Mouse (Mus musculus) heart, postnatal 0 days (tissue): ENCODE data around the gene Gkn3. TPM values are rescaled to one million over a fixed set of nuclear protein-coding genes. Genes with fewer than 3 reads are reported as not detected.

Experiments used
- ATAC-seq: fragments of 200-750 bp; cut with Nextera tagmentation; 2 replicates; pipeline ENCODE4 v1.8.0; 2017; ENCODE audit warnings: low read depth, moderate number of reproducible peaks, moderate library complexity; ENCODE audit not compliant: insufficient read depth
- DNase-seq: peaks from one replicate; pipeline ENCODE4 v3.0.0-alpha.2; 2016; ENCODE audit warnings: low spot score
- H3K27ac ChIP-seq: fragments of 300-500 bp; sonication (generic); 2 replicates; pipeline ENCODE4 v1.5.1; 2014; ENCODE audit warnings: low read depth, mild to moderate bottlenecking
- H3K27me3 ChIP-seq: fragments of 300-500 bp; sonication (generic); 2 replicates; pipeline ENCODE4 v1.6.1; 2014; ENCODE audit warnings: low read length, mixed read lengths; ENCODE audit not compliant: control insufficient read depth, insufficient read depth
- H3K36me3 ChIP-seq: fragments of 300-500 bp; sonication (generic); replicated peaks from 2 replicates; pipeline ENCODE4 v1.6.1; 2014; ENCODE audit warnings: low read length, mixed read lengths; ENCODE audit not compliant: control insufficient read depth, insufficient read depth
- H3K4me1 ChIP-seq: fragments of 300-500 bp; sonication (generic); 2 replicates; pipeline ENCODE4 v1.6.1; 2014; ENCODE audit warnings: antibody characterized with exemption; ENCODE audit not compliant: control insufficient read depth, insufficient read depth
- H3K4me2 ChIP-seq: fragments of 300-500 bp; sonication (generic); 2 replicates; pipeline ENCODE4 v1.6.1; 2014; ENCODE audit warnings: low read depth, mild to moderate bottlenecking, low read length, moderate library complexity
- H3K4me3 ChIP-seq: fragments of 300-500 bp; sonication (generic); 2 replicates; pipeline ENCODE4 v1.5.1; 2014; ENCODE audit warnings: low read depth, low read length
- H3K9ac ChIP-seq: fragments of 300-500 bp; sonication (generic); replicated peaks from 2 replicates; pipeline ENCODE4 v1.6.1; 2014; ENCODE audit warnings: low read depth, low read length, mixed read lengths
- H3K9me3 ChIP-seq: fragments of 300-500 bp; sonication (generic); replicated peaks from 2 replicates; pipeline ENCODE4 v1.6.1; 2016; ENCODE audit warnings: low read length; ENCODE audit not compliant: control insufficient read depth
- CTCF ChIP-seq: IDR thresholded peaks from 2 replicates; pipeline ENCODE4 v1.5.1; 2016; ENCODE audit warnings: antibody characterized with exemption, control low read depth, low read depth
- EP300 ChIP-seq: IDR thresholded peaks from 2 replicates; pipeline ENCODE4 v1.6.1; 2016; ENCODE audit warnings: antibody characterized with exemption, low read depth
- WGBS: fragments of 180-500 bp; shearing (Covaris S2); extraction: QIAGEN DNeasy Blood & Tissue Kit; methylation state at CpG from one replicate; pipeline ENCODE4 v1.1.7; 2014; 5-methylcytosine and 5-hydroxymethylcytosine counted together
- polyA plus RNA-seq: library from polyadenylated mRNA; unstranded; fragments of >200 nt; fragmentation: Nextera tagmentation; extraction: Ambion mirVana; gene quantifications from 2 replicates; pipeline ENCODE4 v1.2.1, GENCODE M21; 2015
- total RNA-seq: library from RNA; depleted of rRNA; stranded (reverse); fragments of >200 nt; gene quantifications from 2 replicates; pipeline ENCODE4 v1.2.3, GENCODE M21; 2014; ENCODE audit warnings: low replicate concordance

The Gkn3 gene
- total and polyA plus RNA-seq, 2 experiments from 2014 or later = 0.68 TPM; not detected in 1

- peaks cover 66% of the 10 kb centered on the region for H3K27me3 ChIP-seq
- TF ChIP-seq EP300 (no peak), CTCF (peak; percentile 98)
- no peaks in the 10 kb centered on the region for H3K9me3 ChIP-seq
- WGBS = under 1% methylated on average over 5 of the region's 5 CpGs
- H3K4me3 ChIP-seq = no peak overlapping the region
- H3K27ac ChIP-seq = no peak overlapping the region
- DNase-seq = peak; percentile 69
- H3K9ac ChIP-seq = no peak overlapping the region
- H3K4me2 ChIP-seq = 0 out of 2 replicates have a peak overlapping the region, but pooled peaks have one; percentile 2
- H3K4me1 ChIP-seq = no peaks in the 10 kb centered on the region
- no peaks in the 10 kb centered on the region for H3K36me3 ChIP-seq
- peak; percentile 53; the same call in 1 of the 2 replicates for ATAC-seq
Measured at GRCm38 (mm10) chr6:87399137-87399536, 10.4 kb upstream of the Gkn3 start.

DNA sequence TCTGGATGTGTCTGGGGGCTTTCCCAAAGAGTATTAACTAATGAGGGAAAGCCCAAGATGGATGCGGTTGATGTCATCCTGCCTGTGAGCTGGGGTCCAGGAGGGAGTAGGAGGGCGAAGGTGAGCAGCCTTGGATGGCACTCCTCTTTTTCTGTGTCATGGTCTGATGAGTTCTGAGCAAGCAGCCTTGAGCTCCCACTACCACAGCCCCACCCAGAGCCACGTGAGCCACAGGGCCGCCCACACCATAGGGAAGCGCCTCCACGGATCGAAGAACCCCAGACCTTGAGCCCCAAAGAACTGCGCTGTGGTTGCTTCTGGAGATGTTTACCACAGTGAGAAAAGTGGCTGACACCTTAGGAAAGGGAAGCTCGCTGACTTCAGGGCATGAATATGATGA lies 6.0 kb upstream of the Gkn3 start:
- no peaks in the 10 kb centered on the region for H3K4me1 ChIP-seq
- ATAC-seq (no peak), DNase-seq (no peak)
- 77% methylated on average over 9 of the region's 9 CpGs for WGBS
- H3K27me3 ChIP-seq = peaks cover 59% of the 10 kb centered on the region
- H3K4me3 ChIP-seq = no peak overlapping the region
- no peaks in the 10 kb centered on the region for H3K9me3 ChIP-seq
- TF ChIP-seq CTCF (no peak), EP300 (no peak)
- H3K9ac ChIP-seq = no peak overlapping the region
- no peaks in the 10 kb centered on the region for H3K36me3 ChIP-seq
- no peak overlapping the region for H3K27ac ChIP-seq
- no peak overlapping the region for H3K4me2 ChIP-seq

DNA sequence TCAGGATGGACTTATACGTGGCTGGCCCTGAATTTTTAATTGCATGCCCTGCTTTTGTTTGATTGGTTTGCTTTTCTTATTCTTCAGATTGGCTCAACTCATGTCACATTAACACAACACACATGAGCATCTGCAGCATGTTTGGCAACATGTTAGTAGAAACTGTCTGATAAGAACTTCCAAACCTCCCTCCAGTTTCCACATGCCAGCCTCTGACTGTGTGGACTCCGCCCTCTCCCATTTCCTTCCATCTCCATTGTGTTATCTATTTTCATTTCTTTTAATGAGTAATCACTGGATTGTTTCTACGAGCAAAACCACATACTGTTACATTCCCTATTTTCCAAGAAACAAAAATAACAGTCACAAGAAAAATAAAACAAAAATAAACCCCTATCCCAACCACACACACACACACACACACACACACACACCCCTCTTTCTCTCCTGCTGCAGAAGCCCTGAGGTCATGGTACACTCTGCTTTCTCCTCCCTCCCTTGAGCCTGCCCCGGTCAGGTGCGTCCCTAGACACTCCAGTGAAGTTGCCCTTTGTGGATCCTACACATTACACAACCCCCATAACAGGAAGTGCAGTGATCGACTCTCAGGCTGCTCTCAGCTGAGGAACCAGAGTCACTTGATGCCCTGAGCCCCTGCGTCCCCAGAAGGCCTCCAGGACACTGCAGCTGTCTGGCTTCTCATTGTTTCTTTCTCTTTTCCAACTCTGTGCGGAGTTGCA lies 4.9 kb upstream of the Gkn3 start:
- ATAC-seq (no peak), DNase-seq (no peak)
- Histone ChIP-seq H3K27ac (no peak overlapping the region), H3K4me2 (no peak overlapping the region), H3K4me1 (no peaks in the 10 kb centered on the region), H3K9ac (no peak overlapping the region), H3K36me3 (no peaks in the 10 kb centered on the region), H3K4me3 (no peak overlapping the region), H3K9me3 (no peaks in the 10 kb centered on the region), H3K27me3 (peaks cover 57% of the 10 kb centered on the region)
- TF ChIP-seq CTCF (no peak), EP300 (no peak)
- 62% methylated on average over 8 of the region's 8 CpGs for WGBS

GRCm38 (mm10) chr6:87389455-87389989 lies 787 bp upstream of the Gkn3 start:
- no peak for ATAC-seq
- 41% methylated on average over 5 of the region's 5 CpGs for WGBS
- TF ChIP-seq CTCF (no peak), EP300 (no peak)
- H3K4me2 ChIP-seq = no peak overlapping the region
- H3K27ac ChIP-seq = no peak overlapping the region
- no peaks in the 10 kb centered on the region for H3K4me1 ChIP-seq
- no peak overlapping the region for H3K9ac ChIP-seq
- peaks cover 45% of the 10 kb centered on the region for H3K27me3 ChIP-seq
- no peak for DNase-seq
- no peaks in the 10 kb centered on the region for H3K36me3 ChIP-seq
- no peaks in the 10 kb centered on the region for H3K9me3 ChIP-seq
- H3K4me3 ChIP-seq = no peak overlapping the region

DNA sequence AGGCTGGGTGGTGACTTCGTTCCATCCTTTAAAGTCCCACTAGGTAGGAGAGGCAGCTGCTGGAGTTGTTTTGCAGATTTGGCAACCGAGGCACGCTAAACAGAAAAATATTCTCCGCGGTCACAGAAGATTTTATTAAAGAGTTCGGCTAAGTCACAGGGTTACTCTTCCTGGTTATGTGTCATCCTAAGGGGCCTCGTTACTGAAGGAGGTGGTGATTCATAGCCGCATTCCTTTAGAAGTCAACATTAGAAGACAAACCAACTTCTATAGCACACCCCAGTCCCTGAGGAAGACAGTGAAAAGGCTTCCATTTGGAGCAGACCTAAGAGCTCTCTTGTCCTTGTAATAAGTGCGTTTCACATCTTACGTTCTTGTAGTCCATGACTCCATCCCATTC lies 2.1 kb downstream of the Gkn3 start:
- H3K36me3 ChIP-seq = no peaks in the 10 kb centered on the region
- no peaks in the 10 kb centered on the region for H3K9me3 ChIP-seq
- no peak overlapping the region for H3K4me2 ChIP-seq
- DNase-seq (no peak), ATAC-seq (no peak)
- peaks cover 63% of the 10 kb centered on the region for H3K27me3 ChIP-seq
- H3K27ac ChIP-seq = no peak overlapping the region
- H3K4me1 ChIP-seq = no peaks in the 10 kb centered on the region
- no peak overlapping the region for H3K4me3 ChIP-seq
- H3K9ac ChIP-seq = no peak overlapping the region
- no peak for TF ChIP-seq CTCF
- TF ChIP-seq EP300 = no peak
- WGBS = 75% methylated on average over 10 of the region's 10 CpGs

DNA sequence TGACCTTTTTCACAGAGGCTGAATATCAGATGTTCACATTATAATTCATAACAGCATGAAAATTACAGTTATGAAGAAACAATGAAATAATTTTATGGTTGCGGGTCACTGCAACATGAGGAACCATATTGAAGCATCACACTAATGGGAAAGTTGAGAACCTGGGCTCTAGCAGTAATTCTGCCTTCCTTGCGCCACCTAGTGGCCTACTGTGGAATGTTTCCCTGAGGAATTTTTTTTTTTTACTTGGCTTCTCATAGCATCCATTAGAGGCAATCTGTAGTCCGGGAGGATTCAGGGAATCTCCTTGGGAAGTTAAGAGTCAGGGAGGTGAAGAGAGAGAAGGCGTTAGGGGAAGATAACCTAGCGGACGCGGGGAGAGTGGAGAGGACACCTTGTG lies 2.5 kb downstream of the Gkn3 start:
- WGBS = 7% methylated on average over 7 of the region's 7 CpGs
- H3K27ac ChIP-seq = no peak overlapping the region
- TF ChIP-seq CTCF (peak; percentile 87), EP300 (no peak)
- no peaks in the 10 kb centered on the region for H3K9me3 ChIP-seq
- H3K36me3 ChIP-seq = no peaks in the 10 kb centered on the region
- peak; percentile 40; the same call in 1 of the 2 replicates for ATAC-seq
- peak; percentile 69 for DNase-seq
- H3K4me1 ChIP-seq = no peaks in the 10 kb centered on the region
- H3K27me3 ChIP-seq = peaks cover 67% of the 10 kb centered on the region
- no peak overlapping the region for H3K4me2 ChIP-seq
- no peak overlapping the region for H3K4me3 ChIP-seq
- H3K9ac ChIP-seq = no peak overlapping the region
